ENCODE assay signal across 12 mouse cellular contexts in genomic region chr17:27938121-27938754, GRCm38 (mm10). TPM values are rescaled to one million over a fixed set of nuclear protein-coding genes. Genes with fewer than 3 reads are reported as not detected.
A peak's percentile ranks its signal among the peaks of the same experiment; 100 is the strongest.
DNase-seq lines count a peak whose midpoint lies in the region; ATAC-seq and TF ChIP-seq lines count a peak whose summit lies in the region.
"Had no signal": no experiment of that assay in that cellular context is flagged by ENCODE, and none has a peak within 500 bp of the region (broad histone marks: within the 10 kb centered on the region; RNA-seq: fewer than 3 reads in every experiment).

No protein-coding gene starts in this region.

- H3K9me3 ChIP-seq in intestine, embryonic 16.5 days (ENCODE audit: control insufficient read depth, low read length), result no peaks in the 10 kb centered on the region
- no peaks in the 10 kb centered on the region for H3K9me3 ChIP-seq in hindbrain, embryonic 10.5 days
- H3K9me3 ChIP-seq: G1E; hindbrain, embryonic 12.5 days; liver, embryonic 15.5 days had no signal

- H3K27ac ChIP-seq in kidney, adult 2 months (ENCODE audit: insufficient read depth, low read depth, low read length), result peak overlapping the region; percentile 4; the same call in 1 of the 2 replicates
- H3K27ac ChIP-seq in intestine, embryonic 16.5 days (ENCODE audit: low read length), result peak overlapping the region; percentile 43
- peak overlapping the region; percentile 28 for H3K27ac ChIP-seq in macrophage
- H3K27ac ChIP-seq in hindbrain, embryonic 10.5 days, result no peak overlapping the region
- H3K27ac ChIP-seq: liver, embryonic 15.5 days had no signal

- H3K79me2 ChIP-seq in macrophage (ENCODE audit: inconsistent target), result peaks cover 100% of the 10 kb centered on the region

- H3K4me1 ChIP-seq in kidney, adult 2 months (ENCODE audit: control insufficient read depth, insufficient read depth, low read length), result peaks cover 6% of the 10 kb centered on the region
- peaks cover 50% of the 10 kb centered on the region for H3K4me1 ChIP-seq in intestine, embryonic 16.5 days (ENCODE audit: control insufficient read depth, insufficient read depth, low read length)
- H3K4me1 ChIP-seq in hindbrain, embryonic 10.5 days (replicated peaks), result peaks cover 16% of the 10 kb centered on the region; the same call in 1 of the 2 replicates

- H3K4me3 ChIP-seq in kidney, adult 2 months (ENCODE audit: insufficient read depth, low read depth, low read length), result no peak overlapping the region
- no peak overlapping the region for H3K4me3 ChIP-seq in intestine, embryonic 16.5 days (ENCODE audit: low read length)
- no peak overlapping the region for H3K4me3 ChIP-seq in macrophage (ENCODE audit: inconsistent target)
- H3K4me3 ChIP-seq in hindbrain, embryonic 10.5 days, result no peak overlapping the region
- H3K4me3 ChIP-seq: hindbrain, embryonic 12.5 days; liver, embryonic 15.5 days had no signal

- no peaks in the 10 kb centered on the region for H3K36me3 ChIP-seq in kidney, adult 2 months (ENCODE audit: control insufficient read depth, insufficient read depth, low read length)
- no peaks in the 10 kb centered on the region for H3K36me3 ChIP-seq in intestine, embryonic 16.5 days (ENCODE audit: control insufficient read depth, insufficient read depth, low read length)
- no peaks in the 10 kb centered on the region for H3K36me3 ChIP-seq in macrophage (ENCODE audit: inconsistent target)
- H3K36me3 ChIP-seq in hindbrain, embryonic 10.5 days, result no peaks in the 10 kb centered on the region
- H3K36me3 ChIP-seq: hindbrain, embryonic 12.5 days; liver, embryonic 15.5 days had no signal

- TF ChIP-seq CTCF in kidney, adult 2 months (conservative IDR thresholded peaks at IDR 0.05; ENCODE audit: insufficient read depth, insufficient read length, low read depth, low read length), result no peak

- H3K9ac ChIP-seq in intestine, embryonic 16.5 days (ENCODE audit: low read depth, low read length), result peak overlapping the region; percentile 13; the same call in 1 of the 2 replicates
- H3K9ac ChIP-seq: hindbrain, embryonic 12.5 days; liver, embryonic 15.5 days had no signal

- no peak for ATAC-seq in intestine, embryonic 16.5 days

- WGBS in kidney, adult 2 months, result 52% methylated on average over 12 of the region's 12 CpGs
- WGBS in intestine, embryonic 16.5 days, result 59% methylated on average over 12 of the region's 12 CpGs
- 54% methylated on average over 12 of the region's 12 CpGs for WGBS in macrophage (ENCODE audit: missing documents)
- 85% methylated on average over 12 of the region's 12 CpGs for WGBS in hindbrain, embryonic 10.5 days

- H3K4me2 ChIP-seq in intestine, embryonic 16.5 days (ENCODE audit: low read depth, low read length), result no peak overlapping the region
- H3K4me2 ChIP-seq: hindbrain, embryonic 12.5 days; liver, embryonic 15.5 days had no signal

- H3K27me3 ChIP-seq in kidney, adult 2 months (replicated peaks; ENCODE audit: control insufficient read depth, insufficient read depth, low read length), result no peaks in the 10 kb centered on the region
- no peaks in the 10 kb centered on the region for H3K27me3 ChIP-seq in intestine, embryonic 16.5 days (replicated peaks; ENCODE audit: control insufficient read depth, insufficient read depth, low read length)
- H3K27me3 ChIP-seq in hindbrain, embryonic 10.5 days (ENCODE audit: insufficient read depth, poor library complexity, severe bottlenecking), result no peaks in the 10 kb centered on the region
- H3K27me3 ChIP-seq: hindbrain, embryonic 12.5 days; liver, embryonic 15.5 days had no signal

- TF ChIP-seq POLR2A in kidney, adult 2 months (IDR thresholded peaks at IDR 0.05; ENCODE audit: low read depth, low read length), result no peak

- peak; percentile 32 for DNase-seq in kidney, adult 2 months
- no peak for DNase-seq in kidney, postnatal 25 days
- peak; percentile 24 for DNase-seq in fibroblast of lung, adult 2 months (ENCODE audit: low read depth)
- DNase-seq in B cell, adult 2 months, result no peak
- no peak for DNase-seq in hindbrain, embryonic 10.5 days (ENCODE audit: low spot score)
- DNase-seq in gastrocnemius, adult 18-20 months (ENCODE audit: low spot score), result no peak
- DNase-seq: spleen, adult 18-20 months had no signal

RNA-seq across cellular contexts. Expression of gene Taf11, which starts 28.6 kb away (rescaled TPM):
- 12.0 and 15.3 TPM in 2 replicates for polyA plus RNA-seq in kidney, adult 2 months (2012; rRNA removed)
- 41.5 and 51.6 TPM in 2 replicates for polyA plus RNA-seq in intestine, embryonic 16.5 days (2015; fragmentation: Nextera tagmentation; extraction: Ambion mirVana)
- 10 to 100 TPM in 23 of 26 experiments, 1 to 10 TPM in 3; 6.5 to 90.9 (median 38.4) TPM for total RNA-seq in macrophage (2018; cell fraction: chromatin; rRNA removed)
- 10 to 100 TPM; 20.8 to 41.0 (median 29.5) TPM for total RNA-seq in macrophage (2018; cell fraction: cytosol; rRNA removed)
- 10 to 100 TPM; 11.6 to 82.1 (median 32.2) TPM for total RNA-seq in macrophage (2018; cell fraction: nucleus; rRNA removed)
- polyA plus RNA-seq in macrophage (2018), result 34.5 to 39.1 TPM (median 37.0 TPM) in 3 replicates
- polyA plus RNA-seq in hindbrain, embryonic 10.5 days (2016; fragmentation: Nextera tagmentation; extraction: Ambion mirVana), result 81.0 and 90.4 TPM in 2 replicates
- 10 to 100 TPM; 16.8 to 17.4 TPM for total RNA-seq in gastrocnemius, adult 18-20 months (2021)

RNA-seq across cellular contexts. Expression of gene Anks1, which starts 29.1 kb away (rescaled TPM):
- 36.7 and 44.5 TPM in 2 replicates for polyA plus RNA-seq in kidney, adult 2 months (2012; rRNA removed)
- polyA plus RNA-seq in intestine, embryonic 16.5 days (2015; fragmentation: Nextera tagmentation; extraction: Ambion mirVana), result 10.0 and 11.4 TPM in 2 replicates
- total RNA-seq in macrophage (2018; cell fraction: chromatin; rRNA removed), result 100 to 1,000 TPM in 22 of 26 experiments, 10 to 100 TPM in 4; 38.3 to 296 (median 144) TPM
- total RNA-seq in macrophage (2018; cell fraction: cytosol; rRNA removed), result 10 to 100 TPM; 14.0 to 52.9 (median 29.3) TPM
- 100 to 1,000 TPM in 13 of 26 experiments, 10 to 100 TPM in 13; 34.3 to 144 (median 101) TPM for total RNA-seq in macrophage (2018; cell fraction: nucleus; rRNA removed)
- polyA plus RNA-seq in macrophage (2018), result 12.3 to 26.5 TPM (median 21.0 TPM) in 3 replicates
- polyA plus RNA-seq in hindbrain, embryonic 10.5 days (2016; fragmentation: Nextera tagmentation; extraction: Ambion mirVana), result 25.0 and 62.0 TPM in 2 replicates
- total RNA-seq in gastrocnemius, adult 18-20 months (2021), result 10 to 100 TPM; 10.2 to 11.0 TPM

Comparison
In these comparisons a context has a peak if more than half of its experiments do, and no peak if none do; other contexts are left out.
1. DNase-seq: peak in kidney, adult 2 months (single experiment) and fibroblast of lung, adult 2 months (single experiment); none in kidney, postnatal 25 days (0 of 2), B cell, adult 2 months (0 of 2), hindbrain, embryonic 10.5 days (single experiment) and gastrocnemius, adult 18-20 months (single experiment).